Mouse (Mus musculus) cerebellum, adult 2 months (tissue): ENCODE measurements around the gene Sorcs2.

Experiments used
- CTCF ChIP-seq: fragments of 200-500 bp; IDR thresholded peaks from 2 replicates; pipeline ENCODE4 v1.5.1; 2011; ENCODE audit warnings: low read depth, mild to moderate bottlenecking, control low read depth, low read length, moderate library complexity, borderline replicate concordance; ENCODE audit not compliant: insufficient read depth
- POLR2A ChIP-seq: fragments of 200-500 bp; IDR thresholded peaks from 2 replicates; pipeline ENCODE4 v1.6.1; 2011; ENCODE audit warnings: low read length, control low read depth, borderline replicate concordance; ENCODE audit not compliant: insufficient read depth

DNA sequence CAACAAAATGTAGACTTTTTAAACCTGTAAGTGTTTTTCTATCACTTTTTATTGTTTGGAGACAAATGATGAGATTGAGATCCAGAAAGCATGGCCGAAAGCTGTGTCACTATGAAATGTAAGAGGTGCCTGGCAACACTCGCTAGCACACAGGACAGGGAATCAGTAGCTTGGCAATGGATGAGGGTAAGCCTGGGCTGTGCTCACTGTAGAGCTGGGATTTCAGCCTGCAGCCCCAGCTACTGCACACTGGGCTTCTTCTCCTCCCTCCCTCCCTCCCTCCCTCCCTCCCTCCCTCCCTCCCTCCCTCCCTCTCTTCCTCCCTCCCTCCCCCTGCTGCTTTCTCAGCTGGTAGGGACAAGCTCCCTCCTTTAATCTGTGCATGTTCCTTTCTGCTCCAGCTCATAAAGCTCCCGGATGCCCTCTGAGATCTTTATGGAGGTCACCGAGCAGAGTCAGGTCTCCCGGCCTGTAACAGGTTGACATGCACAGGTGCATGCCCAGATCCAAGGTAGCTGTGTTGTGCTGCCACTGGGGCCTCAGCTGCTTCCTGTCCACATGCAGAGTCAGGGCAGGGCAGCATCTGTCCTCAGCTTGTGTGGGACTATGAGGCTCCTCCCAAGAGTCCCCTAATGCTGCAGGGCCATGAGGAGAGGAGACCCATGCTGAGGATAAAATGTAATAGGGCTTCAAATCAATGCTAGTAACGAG lies 123.1 kb downstream of the Sorcs2 start:
- TF ChIP-seq CTCF (no peak), POLR2A (no peak)
